Mouse (Mus musculus) cortical plate, adult 2 months (tissue): ENCODE data around the gene Arfgap2. TPM values are rescaled to one million over a fixed set of nuclear protein-coding genes. Genes with fewer than 3 reads are reported as not detected.

Experiments
- H3K27ac ChIP-seq: fragments of 200-500 bp; 2 replicates; pipeline ENCODE4 v1.5.1; 2012; ENCODE audit warnings: low read length, control low read depth, inconsistent platforms; ENCODE audit not compliant: insufficient read depth
- H3K4me1 ChIP-seq: fragments of 200-500 bp; 2 replicates; pipeline ENCODE4 v1.6.1; 2011; ENCODE audit warnings: low read length; ENCODE audit not compliant: control insufficient read depth, insufficient read depth
- H3K4me3 ChIP-seq: fragments of 200-500 bp; 2 replicates; pipeline ENCODE4 v1.5.1; 2011; ENCODE audit warnings: mild to moderate bottlenecking, low read length, control low read depth; ENCODE audit not compliant: insufficient read depth
- CTCF ChIP-seq: fragments of 200-500 bp; IDR thresholded peaks from 2 replicates; pipeline ENCODE4 v1.5.1; 2011; ENCODE audit warnings: mild to moderate bottlenecking, control low read depth, low read length; ENCODE audit not compliant: insufficient read depth; ENCODE audit errors: extremely low read depth
- POLR2A ChIP-seq: fragments of 200-500 bp; IDR thresholded peaks from 2 replicates; pipeline ENCODE4 v1.6.1; 2011; ENCODE audit warnings: mild to moderate bottlenecking, low read length, control low read depth; ENCODE audit not compliant: insufficient read depth; ENCODE audit errors: extremely low read depth
- polyA plus RNA-seq: library from polyadenylated mRNA; depleted of rRNA; stranded (reverse); fragments of >200 nt; gene quantifications from 2 replicates; pipeline ENCODE4 v1.2.3, GENCODE M21; 2012

Arfgap2 gene
- polyA plus RNA-seq, 1 experiment = 32.7 TPM

DNA sequence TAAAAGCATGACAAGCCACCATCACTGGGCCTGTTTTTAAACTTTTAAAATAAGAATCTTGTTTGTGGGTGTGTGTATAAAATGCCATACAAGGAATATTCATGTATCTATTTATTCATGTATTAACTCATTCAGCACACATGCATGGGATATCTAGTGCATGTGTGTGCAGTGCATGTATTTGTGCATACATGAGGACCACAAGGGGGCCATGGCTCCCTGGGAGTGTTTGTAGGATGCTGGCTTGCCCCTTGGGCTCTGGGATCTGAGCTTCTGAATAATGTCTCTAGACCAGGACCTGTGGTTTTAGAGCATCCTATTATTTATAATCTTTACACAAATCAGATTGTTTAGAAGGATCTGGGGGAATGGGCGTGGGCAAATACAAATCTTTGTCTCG lies 36.0 kb downstream of the Arfgap2 start:
- no peak overlapping the region for H3K27ac ChIP-seq
- no peak overlapping the region for H3K4me3 ChIP-seq
- no peak for TF ChIP-seq POLR2A
- TF ChIP-seq CTCF = no peak
- H3K4me1 ChIP-seq = peaks cover 3% of the 10 kb centered on the region; the same call in 1 of the 2 replicates

DNA sequence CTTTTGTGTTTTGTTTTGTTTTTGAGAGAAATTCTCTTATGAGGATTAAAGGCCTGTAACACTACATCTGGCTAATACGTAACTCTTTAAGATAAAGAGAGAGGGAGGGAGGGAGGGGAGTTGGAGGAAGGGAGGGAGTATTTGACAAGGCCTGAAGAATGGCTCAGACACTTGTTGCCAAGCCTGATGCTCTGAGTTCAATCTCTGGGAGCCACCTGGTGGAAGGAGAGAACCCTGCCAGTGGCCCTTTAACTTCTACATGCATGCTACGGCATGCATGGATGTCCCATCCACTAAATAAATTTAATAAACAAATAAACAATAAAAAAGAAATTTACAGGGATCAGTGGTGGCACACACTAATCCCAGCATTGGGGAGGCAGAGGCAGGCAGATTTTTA lies 37.1 kb downstream of the Arfgap2 start:
- Histone ChIP-seq H3K4me1 (peaks cover 3% of the 10 kb centered on the region; the same call in 1 of the 2 replicates), H3K4me3 (no peak overlapping the region), H3K27ac (no peak overlapping the region)
- TF ChIP-seq POLR2A = no peak
- no peak for TF ChIP-seq CTCF

DNA sequence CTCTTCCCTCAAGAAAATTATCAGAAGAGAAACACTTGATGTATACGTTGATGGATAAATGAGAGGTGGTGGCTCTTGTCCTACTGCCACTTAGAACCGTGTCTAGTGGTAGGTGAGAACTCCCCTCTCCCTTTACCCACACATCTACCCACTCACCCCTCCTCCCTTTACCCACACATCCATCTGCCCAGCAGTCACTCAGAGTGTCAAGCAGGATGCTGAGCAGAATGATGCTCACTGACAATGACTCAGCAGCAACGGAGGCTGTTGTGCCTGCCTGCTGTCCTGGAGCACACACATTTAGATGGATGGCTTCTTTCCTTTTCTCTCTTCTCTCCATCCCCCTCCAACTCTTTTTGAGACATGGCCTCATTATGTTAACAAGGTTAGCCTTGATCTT lies 38.1 kb downstream of the Arfgap2 start:
- TF ChIP-seq CTCF = no peak
- peaks cover 3% of the 10 kb centered on the region; the same call in 1 of the 2 replicates for H3K4me1 ChIP-seq
- H3K4me3 ChIP-seq = no peak overlapping the region
- 0 out of 2 replicates have a peak overlapping the region, but pooled peaks have one; percentile 10 for H3K27ac ChIP-seq

- no peak for TF ChIP-seq CTCF
- TF ChIP-seq POLR2A = no peak
- Histone ChIP-seq H3K4me3 (no peak overlapping the region), H3K27ac (no peak overlapping the region), H3K4me1 (peaks cover 2% of the 10 kb centered on the region; the same call in 1 of the 2 replicates)
Observed at GRCm38 (mm10) chr2:91305926-91306325, 41.2 kb downstream of the Arfgap2 start.

DNA sequence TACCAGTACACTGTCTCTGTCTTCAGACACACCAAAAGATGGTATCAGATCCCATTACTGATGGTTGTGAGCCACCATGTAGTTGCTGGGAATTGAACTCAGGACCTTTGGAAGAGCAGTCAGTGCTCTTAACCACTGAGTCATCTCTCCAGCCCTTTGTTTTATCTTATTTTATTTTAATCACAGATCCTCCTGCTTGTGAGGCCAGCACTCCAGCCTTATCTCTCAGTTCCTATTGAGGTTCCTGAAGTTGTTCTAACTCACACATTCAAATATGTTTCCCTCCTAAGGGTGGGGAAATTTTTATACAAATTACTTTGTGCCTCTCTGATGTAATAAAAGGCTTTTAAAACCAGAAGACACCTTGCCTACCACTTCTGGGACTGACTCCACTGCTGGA lies 41.8 kb downstream of the Arfgap2 start:
- Histone ChIP-seq H3K4me3 (no peak overlapping the region), H3K4me1 (peaks cover 2% of the 10 kb centered on the region; the same call in 1 of the 2 replicates), H3K27ac (no peak overlapping the region)
- TF ChIP-seq CTCF (no peak), POLR2A (no peak)

DNA sequence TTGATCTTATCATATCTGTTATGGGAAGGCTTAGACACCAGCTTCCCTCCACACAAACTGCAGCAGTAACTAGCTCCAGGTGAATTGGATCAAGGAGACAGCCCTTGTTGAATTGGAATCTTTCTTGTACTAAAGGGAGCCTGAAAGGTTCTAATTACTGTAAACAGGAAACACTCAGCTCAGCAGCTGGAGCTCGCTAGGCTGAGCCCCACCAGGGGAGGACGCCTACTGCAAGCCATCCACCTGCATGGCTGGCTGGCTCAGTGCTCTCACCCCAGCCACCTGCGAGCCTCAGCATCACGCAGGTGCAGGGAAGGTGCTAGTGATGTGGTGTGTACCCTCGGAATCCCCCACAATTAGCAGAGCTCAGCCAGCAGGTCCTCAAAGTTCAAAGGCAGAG lies 43.9 kb downstream of the Arfgap2 start:
- TF ChIP-seq CTCF (no peak), POLR2A (no peak)
- H3K4me3 ChIP-seq = no peak overlapping the region
- peaks cover 2% of the 10 kb centered on the region; the same call in 1 of the 2 replicates for H3K4me1 ChIP-seq
- H3K27ac ChIP-seq = no peak overlapping the region

- no peak for TF ChIP-seq CTCF
- Histone ChIP-seq H3K4me1 (peaks cover 2% of the 10 kb centered on the region; the same call in 1 of the 2 replicates), H3K27ac (no peak overlapping the region), H3K4me3 (no peak overlapping the region)
Observed at GRCm38 (mm10) chr2:91309546-91309945, 44.8 kb downstream of the Arfgap2 start.

- TF ChIP-seq POLR2A (no peak), CTCF (no peak)
- H3K27ac ChIP-seq = no peak overlapping the region
- peaks cover 2% of the 10 kb centered on the region; the same call in 1 of the 2 replicates for H3K4me1 ChIP-seq
- H3K4me3 ChIP-seq = no peak overlapping the region
Observed at GRCm38 (mm10) chr2:91312578-91313311, 48.0 kb downstream of the Arfgap2 start.

- Histone ChIP-seq H3K27ac (no peak overlapping the region), H3K4me3 (no peak overlapping the region), H3K4me1 (no peaks in the 10 kb centered on the region)
- TF ChIP-seq POLR2A = no peak
- no peak for TF ChIP-seq CTCF
Observed at GRCm38 (mm10) chr2:91314184-91314583, 49.4 kb downstream of the Arfgap2 start.

DNA sequence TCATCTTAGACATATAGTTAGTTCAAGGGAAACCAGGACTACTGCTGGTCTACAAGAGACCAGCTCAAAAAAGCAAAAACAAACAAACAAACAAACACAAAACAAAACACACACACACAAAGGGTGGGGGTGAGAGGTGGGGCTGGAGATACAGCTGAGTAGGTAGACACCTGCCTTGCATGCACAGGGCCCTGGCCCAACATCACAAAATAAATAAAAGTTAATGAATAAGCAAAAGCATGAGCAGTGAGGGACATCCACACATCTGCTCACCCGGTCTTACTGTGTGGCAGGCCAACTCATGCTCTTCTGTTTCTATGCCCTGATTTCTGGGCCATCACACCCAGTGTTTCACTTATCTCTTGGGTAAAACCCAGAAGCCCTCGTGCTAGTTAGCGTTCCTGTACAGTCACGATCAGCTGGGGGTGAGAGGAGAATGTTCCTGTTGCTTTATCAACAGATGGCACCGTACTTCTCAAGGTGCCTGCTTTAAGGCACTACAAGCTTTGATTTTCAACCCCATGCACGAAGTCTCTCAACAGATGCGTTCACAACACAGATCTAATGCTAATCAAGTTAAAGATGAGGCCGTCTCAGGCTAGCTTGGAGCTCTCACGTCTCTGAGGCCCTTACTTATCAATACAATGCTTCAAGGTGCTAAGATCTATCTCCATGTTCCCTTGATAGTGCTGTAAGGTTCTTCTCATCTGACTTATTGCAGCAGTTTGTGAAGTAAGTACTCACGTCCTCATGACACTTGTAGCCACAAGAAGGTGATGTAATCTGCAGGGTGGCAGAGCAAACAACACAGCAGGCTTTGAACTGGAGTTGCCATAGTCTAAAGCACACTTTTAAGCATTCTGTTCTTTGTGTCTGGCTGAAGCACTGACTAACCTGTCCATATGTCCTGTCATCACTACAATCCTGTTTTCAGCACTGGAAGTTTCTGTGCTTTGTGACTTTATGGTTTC lies 56.1 kb downstream of the Arfgap2 start:
- TF ChIP-seq POLR2A = no peak
- TF ChIP-seq CTCF = no peak
- no peak overlapping the region for H3K4me3 ChIP-seq
- no peaks in the 10 kb centered on the region for H3K4me1 ChIP-seq
- H3K27ac ChIP-seq = no peak overlapping the region

DNA sequence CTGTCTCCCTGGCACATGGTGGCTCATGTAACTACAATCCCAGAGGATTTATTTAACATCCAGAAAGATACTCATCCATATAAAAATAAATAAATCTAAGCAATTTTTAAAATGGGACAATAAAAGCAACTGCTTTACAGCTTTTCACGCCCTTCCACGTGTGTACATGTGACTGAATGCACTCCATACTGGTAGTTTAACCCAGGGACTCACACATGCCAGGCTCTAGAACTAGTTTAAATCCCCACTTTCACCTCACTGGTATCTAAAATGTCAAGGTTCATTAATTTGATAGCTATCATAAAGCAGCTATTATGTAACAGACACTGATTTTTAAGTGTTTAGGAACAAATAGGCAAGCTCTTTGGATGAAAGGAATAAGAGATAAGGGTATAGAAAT lies 57.1 kb downstream of the Arfgap2 start:
- Histone ChIP-seq H3K4me3 (no peak overlapping the region), H3K27ac (no peak overlapping the region), H3K4me1 (no peaks in the 10 kb centered on the region)
- no peak for TF ChIP-seq CTCF
